Mouse (Mus musculus) right cerebral cortex, adult 18-20 months (tissue): ENCODE results near the gene Isx.
A peak's percentile ranks its signal among the peaks of the same experiment; 100 is the strongest.

Source experiments
- DNase-seq: peaks from one replicate; pipeline ENCODE4 v3.0.0; 2022; ENCODE audit warnings: mixed read lengths

Gene Isx

DNA sequence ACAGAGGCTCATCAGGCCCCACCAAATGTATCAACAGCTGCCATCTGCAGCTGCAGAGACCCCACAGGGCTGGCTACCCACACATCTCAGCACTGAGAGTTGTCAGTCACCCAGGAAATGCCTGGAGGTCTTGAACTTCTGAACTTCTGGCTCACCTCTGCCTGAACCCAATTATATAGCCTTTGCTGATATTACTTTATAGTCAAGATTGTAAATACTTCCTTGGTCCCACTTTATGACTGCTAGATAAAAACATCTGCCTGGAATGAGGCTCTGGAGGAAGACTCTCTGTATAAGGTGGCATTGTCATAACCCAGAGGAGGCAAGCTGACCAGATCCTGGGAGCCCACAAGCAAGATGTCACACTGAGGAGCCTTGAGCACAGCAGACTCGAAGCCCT, 28.8 kb downstream of the Isx start:
- no peak for DNase-seq

GRCm38 (mm10) chr8:74903054-74903842, 30.3 kb downstream of the Isx start:
- no peak for DNase-seq

DNA sequence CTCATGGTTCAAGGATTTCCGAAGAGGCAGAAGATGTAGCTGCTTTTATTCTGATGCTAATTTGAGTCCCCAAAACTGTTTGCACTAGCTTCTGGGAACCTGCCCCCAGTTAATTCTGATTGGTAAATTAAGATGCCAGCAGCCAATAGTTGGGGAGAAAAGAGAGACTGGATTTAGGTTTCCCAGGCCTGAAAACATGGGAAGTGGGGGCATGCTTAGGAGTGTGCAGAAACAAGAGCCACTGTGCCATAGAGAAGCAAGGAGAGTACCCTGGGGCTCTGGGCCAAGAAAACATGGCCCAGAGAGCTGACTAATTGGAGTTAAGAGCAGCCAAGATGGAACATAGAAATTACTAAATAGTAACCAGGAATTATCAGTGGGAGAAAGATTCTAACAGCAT, 33.4 kb downstream of the Isx start:
- no peak for DNase-seq

DNA sequence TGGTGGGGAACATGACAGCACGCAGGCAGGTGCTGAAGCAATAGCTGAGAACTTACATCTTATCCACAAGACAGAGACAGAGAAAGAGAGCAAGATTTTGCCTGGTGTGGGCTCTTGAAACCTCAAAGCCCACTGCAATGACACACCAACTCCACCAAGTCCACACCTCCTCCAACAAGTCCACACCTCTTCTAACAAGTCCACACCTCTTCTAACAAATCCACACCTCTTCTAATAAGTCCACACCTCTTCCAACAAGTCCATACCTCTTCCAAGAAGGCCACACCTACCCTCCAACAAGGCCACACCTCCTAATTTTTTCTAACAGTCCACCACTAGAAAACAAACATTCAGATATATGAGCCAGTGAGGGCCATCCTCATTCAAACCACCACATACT, 37.7 kb downstream of the Isx start:
- DNase-seq: no peak

DNA sequence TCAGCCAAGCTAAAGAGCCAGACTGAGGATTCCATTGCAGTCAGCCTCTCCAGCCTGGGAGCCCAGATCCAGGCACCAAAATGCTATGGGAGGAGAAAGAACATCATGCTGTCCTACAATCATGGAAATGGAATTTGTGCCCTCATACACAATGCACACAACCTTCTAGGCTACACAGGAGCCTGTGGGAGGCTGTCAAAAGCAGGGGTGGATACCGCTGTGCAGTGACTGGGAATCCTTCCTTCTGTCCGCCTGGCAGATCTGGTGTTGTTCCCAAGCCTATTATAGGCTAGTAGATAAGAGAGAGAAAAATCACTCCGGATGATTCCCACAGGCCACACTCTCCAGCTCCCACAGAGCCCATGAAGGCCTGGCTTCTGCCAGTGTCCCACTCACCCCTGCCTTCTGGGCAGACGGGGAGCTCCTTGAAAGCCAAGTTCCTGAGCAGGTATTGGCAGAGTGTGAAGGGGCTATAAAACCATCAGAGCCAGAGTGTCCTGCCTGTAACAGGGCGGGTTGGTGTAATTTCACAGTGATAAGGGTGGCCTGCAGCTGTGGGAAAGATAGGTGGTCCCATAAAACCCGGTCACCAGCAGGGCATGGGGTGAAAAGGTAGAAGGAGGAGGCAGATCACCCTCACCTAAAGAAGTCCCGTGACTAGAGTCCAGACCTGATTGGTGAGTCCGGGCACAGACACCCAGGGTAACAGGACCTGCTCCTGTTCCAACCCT, 47.9 kb downstream of the Isx start:
- peak; percentile 70 for DNase-seq

GRCm38 (mm10) chr8:74921882-74922518, 49.0 kb downstream of the Isx start:
- DNase-seq: peak; percentile 52

DNA sequence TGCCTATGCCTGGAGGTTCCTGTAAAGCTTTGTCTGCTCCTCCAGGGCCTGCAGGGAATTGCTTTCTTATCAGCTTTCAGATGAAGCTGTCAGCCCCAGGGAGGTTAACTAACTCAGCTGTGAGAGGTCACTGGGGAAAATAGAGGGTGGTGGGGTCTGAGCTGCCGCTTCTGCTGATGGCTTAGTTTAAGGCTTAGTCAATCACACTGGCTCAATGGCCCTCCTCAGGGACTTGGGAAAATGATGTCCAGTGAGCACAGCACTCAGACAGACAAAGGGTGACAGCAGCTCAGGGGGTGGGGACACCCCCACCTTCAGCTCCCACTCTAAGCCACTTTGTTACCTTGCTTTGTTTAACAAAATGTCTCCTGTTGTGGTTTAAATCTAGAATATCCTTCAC, 55.0 kb downstream of the Isx start:
- no peak for DNase-seq

GRCm38 (mm10) chr8:74930731-74931130, 57.8 kb downstream of the Isx start:
- peak; percentile 14 for DNase-seq

GRCm38 (mm10) chr8:74935308-74935707, 62.3 kb downstream of the Isx start:
- DNase-seq: peak; percentile 62

DNA sequence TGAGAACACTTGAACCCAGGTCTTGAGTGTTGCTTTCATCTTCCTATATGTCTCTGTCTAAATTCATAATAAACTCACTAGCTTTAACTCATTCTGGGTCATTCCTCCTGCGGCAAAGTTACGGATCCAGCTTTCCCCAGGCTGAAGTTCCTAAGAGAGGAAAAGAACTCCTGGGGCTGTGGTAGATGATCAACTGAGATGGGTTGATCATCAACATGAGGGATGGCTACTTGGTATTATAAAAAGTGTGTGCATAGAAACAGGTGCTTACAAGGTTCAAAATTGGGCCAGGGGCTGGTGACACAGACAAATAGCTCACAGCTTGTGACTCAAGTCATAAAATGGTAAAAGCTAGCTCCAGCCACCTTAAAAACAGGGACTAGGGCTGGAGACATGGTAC, 63.7 kb downstream of the Isx start:
- DNase-seq: no peak

DNA sequence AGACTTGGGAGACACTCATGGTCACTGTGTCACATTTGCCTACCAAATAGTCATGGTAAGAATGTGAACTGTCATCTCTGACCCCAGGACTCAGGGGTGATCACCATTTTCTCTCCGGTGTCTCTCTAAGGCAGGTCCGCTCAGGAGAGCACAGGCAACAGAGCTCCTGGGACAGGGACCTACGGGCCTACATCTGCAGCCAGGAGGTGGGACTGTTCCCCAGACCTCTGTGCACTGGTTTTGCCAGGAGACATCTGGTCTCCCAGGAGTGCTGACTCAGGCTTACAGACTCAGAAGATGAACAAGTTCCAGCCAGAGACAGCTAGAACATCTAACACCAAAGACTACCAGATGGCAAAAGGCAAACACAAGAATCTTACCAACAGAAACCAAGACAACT, 69.1 kb downstream of the Isx start:
- DNase-seq: no peak
